Mouse (Mus musculus): ENCODE measurements at regions not wholly inside any gene's neighbourhood (a gene's known extent, or its start where the extent isn't known, plus 50 kb on each side); places are given as distances from the start of the nearest gene placed in this dataset.

- intact Hi-C loops (cut with DNase I) = no loop called here
- DNase-seq (ENCODE audit: low spot score in 2 of 2) = no peak
Observed at GRCm38 (mm10) chr1:71964450-71965126, 247.5 kb downstream of the Mreg start.

DNA sequence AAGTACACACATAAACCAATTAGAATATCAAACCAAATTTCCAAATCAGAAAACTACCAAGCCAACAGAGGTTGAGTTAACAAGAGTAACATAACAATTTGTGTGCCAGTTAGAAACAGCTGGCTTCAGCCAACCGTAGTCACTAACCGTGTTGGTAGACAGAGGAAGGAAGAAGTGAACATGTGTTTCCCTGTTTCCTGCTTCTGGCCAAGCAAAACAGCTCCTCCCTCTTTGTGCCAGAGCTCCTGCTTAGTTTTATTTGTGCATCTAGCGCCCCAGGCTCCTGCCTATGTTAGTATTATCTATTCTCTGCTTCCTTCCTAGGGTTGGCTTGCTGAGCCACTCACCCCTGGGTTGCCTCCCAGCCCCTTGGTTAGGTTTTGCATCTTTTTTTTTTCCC is 255.2 kb downstream of the Mreg start:
- intact Hi-C loops (cut with DNase I) = no loop called here
- no peak for DNase-seq (ENCODE audit: low spot score in 2 of 2)

GRCm38 (mm10) chr1:71955331-71955730 is 256.8 kb downstream of the Mreg start:
- intact Hi-C loops (cut with DNase I) = no loop called here
- no peak for DNase-seq (ENCODE audit: low spot score in 2 of 2)

- no peak for DNase-seq (ENCODE audit: low spot score in 2 of 2)
- intact Hi-C loops (cut with DNase I) = no loop called here
Observed at GRCm38 (mm10) chr1:71953292-71953691, 258.8 kb downstream of the Mreg start.

GRCm38 (mm10) chr1:71949549-71949948 is 262.6 kb downstream of the Mreg start:
- intact Hi-C loops (cut with DNase I) = no loop called here
- DNase-seq (ENCODE audit: low spot score in 2 of 2) = no peak

- intact Hi-C loops (cut with DNase I) = no loop called here
- no peak for DNase-seq (ENCODE audit: low spot score in 2 of 2)
Observed at GRCm38 (mm10) chr1:71948686-71949085, 263.4 kb downstream of the Mreg start.

DNA sequence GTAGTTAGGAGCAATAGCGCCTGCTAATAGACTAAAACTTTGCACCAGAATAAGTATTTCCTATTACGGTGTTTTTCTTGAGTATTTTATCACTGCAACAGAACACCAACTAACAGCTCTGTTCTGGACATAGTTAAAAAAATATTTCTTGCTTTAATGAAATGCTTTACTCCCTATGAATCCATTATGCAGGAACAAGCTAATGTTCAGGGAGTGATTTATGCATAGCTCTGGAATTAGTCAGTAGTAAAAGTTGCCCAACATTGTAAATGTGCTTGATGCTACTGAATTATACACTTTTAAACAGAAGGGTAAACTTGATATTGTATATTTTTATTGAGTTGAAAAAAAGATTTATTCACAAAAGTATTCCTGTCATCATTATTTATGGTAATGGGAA is 264.6 kb downstream of the Mreg start:
- intact Hi-C loops (cut with DNase I) = no loop called here
- DNase-seq (ENCODE audit: low spot score in 2 of 2) = no peak

GRCm38 (mm10) chr1:71946911-71947310 is 265.2 kb downstream of the Mreg start:
- intact Hi-C loops (cut with DNase I) = no loop called here
- no peak for DNase-seq (ENCODE audit: low spot score in 2 of 2)

DNA sequence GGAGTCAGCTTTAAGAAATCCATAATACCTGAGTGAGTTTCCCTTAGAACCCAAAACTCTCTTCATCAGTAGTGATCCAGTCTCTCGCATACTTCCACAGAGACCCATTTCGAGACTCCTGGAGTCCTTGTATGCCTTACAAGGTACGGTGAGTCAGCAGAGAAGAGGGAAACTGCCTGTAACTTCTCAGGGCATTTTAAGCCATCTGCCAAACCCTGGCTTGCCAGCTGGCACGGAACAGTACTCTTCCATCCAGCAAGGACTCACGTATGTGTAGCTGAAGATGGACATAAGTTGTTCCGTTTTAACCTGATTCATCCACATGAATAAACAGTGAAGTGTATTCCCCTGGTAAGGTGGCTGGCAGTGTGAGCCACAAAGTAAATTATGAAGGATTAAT is 267.0 kb downstream of the Mreg start:
- peak; percentile 9 to 22 for DNase-seq (ENCODE audit: low spot score in 2 of 2)
- intact Hi-C loops (cut with DNase I) = no loop called here

GRCm38 (mm10) chr1:71944531-71944930 is 267.6 kb downstream of the Mreg start:
- intact Hi-C loops (cut with DNase I) = no loop called here

GRCm38 (mm10) chr1:71942145-71942544 is 270.0 kb downstream of the Mreg start:
- intact Hi-C loops (cut with DNase I) = no loop called here
- no peak for DNase-seq (ENCODE audit: low spot score in 2 of 2)

More at GRCm38 (mm10) chr1:71944531-71944930, 267.6 kb downstream of the Mreg start:
- no peak for DNase-seq (ENCODE audit: low spot score in 2 of 2)

- intact Hi-C loops (cut with DNase I) = no loop called here
Observed at GRCm38 (mm10) chr1:71941688-71942087, 270.4 kb downstream of the Mreg start.

DNA sequence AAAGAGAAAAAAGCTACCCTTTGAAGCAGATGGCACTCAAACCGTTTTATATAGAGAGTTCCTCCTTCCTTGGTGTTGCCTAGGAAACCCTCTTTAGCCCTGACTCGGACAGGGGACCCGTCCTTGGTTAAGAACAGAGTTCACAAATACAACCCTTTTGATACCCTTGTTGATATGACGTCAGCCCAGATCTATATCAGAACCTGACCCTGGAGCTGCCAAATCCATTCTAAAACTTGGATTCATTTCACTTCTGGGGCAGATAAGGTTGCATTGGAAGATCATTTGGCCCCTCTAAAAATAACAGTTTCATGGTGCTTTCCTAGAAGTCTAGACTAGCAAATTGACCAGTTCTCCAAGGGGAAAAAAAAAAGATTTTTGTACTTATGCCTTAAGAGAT is 271.2 kb downstream of the Mreg start:
- DNase-seq (ENCODE audit: low spot score in 2 of 2) = no peak
- intact Hi-C loops (cut with DNase I) = no loop called here

More at GRCm38 (mm10) chr1:71941688-71942087, 270.4 kb downstream of the Mreg start:
- DNase-seq (ENCODE audit: low spot score in 2 of 2) = no peak

GRCm38 (mm10) chr1:71938323-71939007 is 273.6 kb downstream of the Mreg start:
- intact Hi-C loops (cut with DNase I) = no loop called here
- DNase-seq (ENCODE audit: low spot score in 2 of 2) = no peak

DNA sequence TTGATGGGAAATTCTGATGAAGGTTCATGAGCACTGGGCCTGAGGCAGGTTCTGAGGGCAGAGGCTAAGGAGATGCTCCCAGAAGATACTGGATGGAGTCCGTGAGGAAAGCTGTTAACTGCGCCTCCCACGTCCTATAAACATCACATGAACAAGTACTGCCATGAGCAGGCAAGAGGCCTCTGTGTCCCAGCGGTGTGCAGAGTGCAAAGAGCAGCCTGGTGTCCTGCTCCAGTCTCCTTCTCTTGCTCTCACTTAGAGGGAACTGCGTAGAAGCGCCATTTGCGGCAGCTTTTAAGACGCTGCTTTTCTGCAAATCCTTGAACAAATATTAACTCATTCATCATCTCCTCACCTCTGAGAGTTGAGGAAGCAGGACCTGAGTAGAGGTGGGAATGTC is 274.2 kb downstream of the Mreg start:
- no peak for DNase-seq (ENCODE audit: low spot score in 2 of 2)

GRCm38 (mm10) chr1:71937168-71937567 is 274.9 kb downstream of the Mreg start:
- intact Hi-C loops (cut with DNase I) = no loop called here

More for the DNA sequence above, 274.2 kb downstream of the Mreg start:
- intact Hi-C loops (cut with DNase I) = no loop called here

GRCm38 (mm10) chr1:71936501-71937129 is 275.5 kb downstream of the Mreg start:
- intact Hi-C loops (cut with DNase I) = no loop called here
- no peak for DNase-seq (ENCODE audit: low spot score in 2 of 2)

More at GRCm38 (mm10) chr1:71937168-71937567, 274.9 kb downstream of the Mreg start:
- DNase-seq (ENCODE audit: low spot score in 2 of 2) = no peak

- intact Hi-C loops (cut with DNase I) = no loop called here
- no peak for DNase-seq (ENCODE audit: low spot score in 2 of 2)
Observed at GRCm38 (mm10) chr1:71925501-71925900, 272.5 kb upstream of the Fn1 start.

- intact Hi-C loops (cut with DNase I) = no loop called here
Observed at GRCm38 (mm10) chr1:71924884-71925283, 271.9 kb upstream of the Fn1 start.

DNA sequence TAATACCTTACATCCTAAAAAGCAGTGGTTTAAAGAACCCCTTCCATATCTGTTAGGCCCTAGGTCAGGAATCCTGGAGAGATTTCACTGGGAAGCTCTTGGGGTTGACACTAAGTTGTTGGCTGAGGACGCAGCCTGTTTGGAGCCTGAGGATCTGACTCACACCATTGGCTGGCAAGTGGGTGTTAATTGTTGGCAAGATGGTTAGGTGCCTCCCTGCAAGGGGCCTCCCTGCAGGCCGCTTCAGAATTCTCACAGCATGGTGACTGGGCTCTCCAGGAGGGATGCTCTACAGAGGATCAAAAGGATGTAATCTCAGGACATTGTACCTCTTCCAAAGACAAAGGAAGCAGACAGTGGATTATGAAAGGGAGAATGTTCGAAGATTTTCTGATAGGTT is 270.7 kb upstream of the Fn1 start:
- DNase-seq (ENCODE audit: low spot score in 2 of 2) = no peak
- intact Hi-C loops (cut with DNase I) = no loop called here

More at GRCm38 (mm10) chr1:71924884-71925283, 271.9 kb upstream of the Fn1 start:
- no peak for DNase-seq (ENCODE audit: low spot score in 2 of 2)

DNA sequence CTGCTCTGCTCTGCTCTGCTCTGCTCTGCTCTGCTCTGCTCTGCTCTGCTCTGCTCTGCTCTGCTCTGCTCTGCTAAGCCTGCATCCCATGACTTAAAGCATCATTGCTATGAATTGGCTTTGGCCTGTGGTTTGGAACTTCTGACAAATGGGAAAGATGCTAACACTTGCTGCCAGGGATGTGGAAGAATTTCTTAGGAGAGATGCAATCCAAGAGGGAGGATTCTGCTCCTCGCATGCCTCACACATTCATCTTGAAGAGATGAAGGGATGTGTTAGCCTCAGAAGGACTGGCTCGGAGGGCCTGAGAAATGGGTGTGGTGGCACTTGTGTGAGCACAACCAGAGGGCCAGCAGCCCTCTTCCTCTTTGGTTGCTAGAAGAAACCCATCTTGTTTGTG is 268.5 kb upstream of the Fn1 start:
- intact Hi-C loops (cut with DNase I) = no loop called here
- no peak for DNase-seq (ENCODE audit: low spot score in 2 of 2)
